Mouse (Mus musculus) liver, adult 2 months (tissue): Measurements from ENCODE around the gene Ccdc36. TPM values are rescaled to one million over a fixed set of nuclear protein-coding genes. Genes with fewer than 3 reads are reported as not detected.

ENCODE experiments used
- DNase-seq: peaks from one replicate; pipeline ENCODE4 v3.0.0-alpha.2; 2011; ENCODE audit warnings: low read depth, low spot score; ENCODE audit errors: extremely low read depth
- H3K27ac ChIP-seq: fragments of 200-500 bp; replicated peaks from 2 replicates; pipeline ENCODE4 v1.5.1; 2012; ENCODE audit warnings: low read depth, mild to moderate bottlenecking, control low read depth, inconsistent platforms, low read length; ENCODE audit not compliant: insufficient read depth
- H3K27me3 ChIP-seq: fragments of 200-500 bp; 2 replicates; pipeline ENCODE4 v1.6.1; 2012; ENCODE audit warnings: mild to moderate bottlenecking, moderate library complexity, low read length, inconsistent platforms; ENCODE audit not compliant: control insufficient read depth, insufficient read depth
- H3K36me3 ChIP-seq: fragments of 200-500 bp; 2 replicates; pipeline ENCODE4 v1.6.1; 2012; ENCODE audit warnings: low read length, inconsistent platforms; ENCODE audit not compliant: control insufficient read depth, insufficient read depth
- H3K4me1 ChIP-seq: fragments of 200-500 bp; 2 replicates; pipeline ENCODE4 v1.6.1; 2011; ENCODE audit warnings: low read length; ENCODE audit not compliant: control insufficient read depth, insufficient read depth
- H3K4me3 ChIP-seq: fragments of 200-500 bp; 2 replicates; pipeline ENCODE4 v1.5.1; 2011; ENCODE audit warnings: low read depth, mild to moderate bottlenecking, control low read depth, low read length, moderate library complexity; ENCODE audit not compliant: insufficient read depth
- H3K79me2 ChIP-seq: fragments of 200-500 bp; 2 replicates; pipeline ENCODE4 v1.6.1; 2012; ENCODE audit warnings: inconsistent platforms, mild to moderate bottlenecking, low read length, moderate library complexity; ENCODE audit not compliant: control insufficient read depth, insufficient read depth
- H3K9ac ChIP-seq: fragments of 200-500 bp; 2 replicates; pipeline ENCODE4 v1.6.1; 2012; ENCODE audit warnings: low read depth, mild to moderate bottlenecking, control low read depth, inconsistent platforms, low read length
- CTCF ChIP-seq: fragments of 200-500 bp; IDR thresholded peaks from 2 replicates; pipeline ENCODE4 v1.5.1; 2011; ENCODE audit warnings: low read depth, low read length, control low read depth
- POLR2A ChIP-seq: fragments of 200-500 bp; IDR thresholded peaks from 2 replicates; pipeline ENCODE4 v1.6.1; 2011; ENCODE audit warnings: low read length, control low read depth; ENCODE audit not compliant: insufficient read depth; ENCODE audit errors: extremely low read depth
- WGBS: fragments of 180-500 bp; shearing (Covaris S2); methylation state at CpG from one replicate; pipeline ENCODE4 v1.1.7; 2018; 5-methylcytosine and 5-hydroxymethylcytosine counted together
- polyA plus RNA-seq: library from polyadenylated mRNA; depleted of rRNA; stranded (reverse); fragments of >200 nt; gene quantifications from 2 replicates; pipeline ENCODE4 v1.2.3, GENCODE M21; 2012
- total RNA-seq: library from RNA; depleted of rRNA; stranded (reverse); fragments of >200 nt; gene quantifications from 2 replicates; pipeline ENCODE4 v1.2.3, GENCODE M21; 2014

The Ccdc36 gene
- total and polyA plus RNA-seq, 2 experiments = not detected

DNA sequence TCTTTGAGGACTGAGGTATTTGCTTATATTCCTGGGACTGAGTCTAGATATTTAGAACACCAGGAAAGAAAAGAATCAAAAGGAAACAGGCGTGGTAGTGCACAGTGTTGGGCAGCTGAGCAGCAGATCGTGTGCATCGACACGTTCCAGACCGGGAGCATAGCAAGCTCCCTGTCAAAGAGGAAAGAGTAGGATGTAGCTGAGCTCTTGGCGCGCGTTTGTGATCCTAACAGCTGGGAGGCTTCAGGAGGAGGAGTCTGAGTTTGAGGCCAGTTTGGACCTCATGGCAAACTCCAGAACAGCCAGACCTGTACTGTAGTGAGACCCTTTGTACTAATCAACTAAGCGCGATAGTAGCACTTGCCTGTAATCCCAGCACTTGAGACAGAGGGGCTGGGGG lies 33.9 kb upstream of the Ccdc36 start:
- TF ChIP-seq POLR2A (no peak), CTCF (no peak)
- H3K9ac ChIP-seq = no peak overlapping the region
- 80% methylated on average over 10 of the region's 10 CpGs for WGBS
- H3K36me3 ChIP-seq = peaks cover 4% of the 10 kb centered on the region
- peaks cover 5% of the 10 kb centered on the region; the same call in 1 of the 2 replicates for H3K79me2 ChIP-seq
- DNase-seq = no peak
- no peaks in the 10 kb centered on the region for H3K27me3 ChIP-seq
- H3K4me1 ChIP-seq = peaks cover 7% of the 10 kb centered on the region
- no peak overlapping the region for H3K4me3 ChIP-seq
- no peak overlapping the region for H3K27ac ChIP-seq

DNA sequence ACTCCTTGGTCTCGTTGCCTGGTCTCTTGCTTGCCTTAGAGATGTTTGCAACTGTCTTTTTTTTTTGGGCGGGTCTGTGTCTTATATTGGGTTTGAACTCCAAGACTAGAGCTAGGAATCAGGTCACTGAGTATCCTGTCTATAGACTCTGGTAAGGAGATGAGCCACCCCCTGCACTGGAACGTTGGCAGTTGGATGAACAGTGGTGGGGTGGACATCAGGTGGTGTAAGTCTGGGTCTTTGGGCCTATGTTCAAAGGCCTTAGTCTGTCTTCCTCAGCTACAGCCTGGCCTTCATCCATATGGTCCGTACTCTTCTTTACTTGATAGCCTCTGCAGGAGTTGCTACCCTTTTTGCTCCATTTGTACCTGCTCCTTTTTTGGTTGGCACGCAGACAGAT lies 33.4 kb upstream of the Ccdc36 start:
- no peaks in the 10 kb centered on the region for H3K27me3 ChIP-seq
- H3K27ac ChIP-seq = no peak overlapping the region
- 73% methylated on average over 5 of the region's 5 CpGs for WGBS
- H3K4me1 ChIP-seq = peaks cover 7% of the 10 kb centered on the region
- DNase-seq = no peak
- H3K36me3 ChIP-seq = peaks cover 4% of the 10 kb centered on the region
- peaks cover 5% of the 10 kb centered on the region; the same call in 1 of the 2 replicates for H3K79me2 ChIP-seq
- no peak overlapping the region for H3K4me3 ChIP-seq
- peak overlapping the region; percentile 16 for H3K9ac ChIP-seq
- no peak for TF ChIP-seq POLR2A
- no peak for TF ChIP-seq CTCF

DNA sequence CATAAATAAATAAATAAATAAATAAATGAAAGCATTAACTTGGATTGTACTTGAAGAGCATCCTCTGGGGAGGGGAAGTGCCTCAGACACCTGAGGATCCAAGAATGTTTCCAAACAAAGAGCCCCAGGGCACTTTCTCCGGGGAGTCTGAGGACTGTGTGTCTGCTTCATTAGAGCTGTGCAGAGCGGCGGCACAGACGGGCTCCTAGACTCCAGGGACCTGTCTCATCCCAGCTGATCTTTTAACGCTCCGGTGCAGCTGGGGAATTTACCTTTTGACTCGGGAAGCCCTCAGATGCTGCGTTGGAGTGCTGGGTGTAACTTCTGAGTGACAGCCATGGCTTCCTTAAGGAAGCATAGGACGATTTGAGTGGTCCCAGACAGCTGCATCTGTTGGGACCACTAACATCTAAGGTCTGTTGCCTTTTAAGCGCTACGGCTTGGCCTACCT lies 32.9 kb upstream of the Ccdc36 start, which contains the start of gene Klhdc8b:
Gene Klhdc8b, minus strand, starts transcription at position 401 of the 451 bp plus-strand sequence.
- H3K27me3 ChIP-seq = no peaks in the 10 kb centered on the region
- H3K4me3 ChIP-seq = peak within 1 kb of the TSS; percentile 77
- TF ChIP-seq CTCF (no peak), POLR2A (no peak)
- 19% methylated on average over 11 of the region's 11 CpGs for WGBS
- peaks cover 4% of the 10 kb centered on the region for H3K36me3 ChIP-seq
- peaks cover 7% of the 10 kb centered on the region for H3K4me1 ChIP-seq
- H3K27ac ChIP-seq = peak within 1 kb of the TSS; percentile 74
- peaks cover 5% of the 10 kb centered on the region; the same call in 1 of the 2 replicates for H3K79me2 ChIP-seq
- DNase-seq = no peak
- peak within 1 kb of the TSS; percentile 92 for H3K9ac ChIP-seq

DNA sequence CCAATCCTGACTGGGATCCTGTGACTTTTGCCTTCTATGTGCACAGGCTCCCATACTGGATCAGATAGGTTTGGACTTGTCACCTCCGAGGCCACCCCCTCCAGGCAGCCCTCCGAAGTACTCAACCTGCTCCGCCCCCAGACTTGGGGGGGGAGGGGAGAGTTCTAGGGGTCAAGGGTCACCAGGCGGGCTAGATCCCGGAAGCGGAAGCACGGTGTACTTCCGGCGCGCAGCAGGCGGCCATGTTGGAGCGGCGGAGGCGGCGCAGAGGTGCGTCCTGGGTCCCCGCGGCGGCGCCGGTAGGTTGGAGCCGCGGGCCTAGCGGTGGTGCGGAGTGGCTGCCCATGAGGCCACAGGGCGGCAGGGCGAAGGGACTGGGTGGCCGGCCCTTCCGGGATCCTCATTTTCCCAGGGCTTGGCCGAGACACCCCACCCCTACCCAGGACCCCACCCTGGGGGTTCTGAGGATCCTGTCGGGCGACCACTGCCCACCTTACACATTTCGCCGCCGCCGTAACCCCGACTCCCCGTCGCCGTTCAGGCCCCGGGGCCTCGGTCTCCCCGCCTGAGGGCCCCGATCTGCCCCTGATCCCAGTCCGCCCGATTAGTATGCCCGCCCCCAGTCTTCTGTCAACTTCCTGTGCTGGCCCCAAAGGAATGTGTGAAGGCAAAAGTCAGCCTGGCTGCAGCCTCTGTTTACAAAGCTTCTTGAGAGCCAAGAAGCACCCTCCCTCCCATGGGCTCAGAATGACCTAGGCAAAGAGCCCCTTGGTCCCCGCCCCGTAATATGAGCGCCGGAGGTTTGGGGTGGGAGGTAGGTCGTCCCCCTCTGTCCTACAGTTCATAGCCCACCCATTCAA lies 32.3 kb upstream of the Ccdc36 start, which contains the start of gene Ccdc71:
Gene Ccdc71, plus strand, starts transcription at position 209 of the 860 bp plus-strand sequence.
- Histone ChIP-seq H3K9ac (peak within 1 kb of the TSS; percentile 92), H3K79me2 (peaks cover 5% of the 10 kb centered on the region; the same call in 1 of the 2 replicates), H3K27me3 (no peaks in the 10 kb centered on the region), H3K4me3 (peak within 1 kb of the TSS; percentile 77), H3K4me1 (peaks cover 7% of the 10 kb centered on the region), H3K27ac (peak within 1 kb of the TSS; percentile 74), H3K36me3 (peaks cover 4% of the 10 kb centered on the region)
- under 1% methylated on average over 52 of the region's 52 CpGs for WGBS
- TF ChIP-seq CTCF (no peak), POLR2A (peak; percentile 38; the same call in 1 of the 2 replicates)
- DNase-seq = peak; percentile 64

DNA sequence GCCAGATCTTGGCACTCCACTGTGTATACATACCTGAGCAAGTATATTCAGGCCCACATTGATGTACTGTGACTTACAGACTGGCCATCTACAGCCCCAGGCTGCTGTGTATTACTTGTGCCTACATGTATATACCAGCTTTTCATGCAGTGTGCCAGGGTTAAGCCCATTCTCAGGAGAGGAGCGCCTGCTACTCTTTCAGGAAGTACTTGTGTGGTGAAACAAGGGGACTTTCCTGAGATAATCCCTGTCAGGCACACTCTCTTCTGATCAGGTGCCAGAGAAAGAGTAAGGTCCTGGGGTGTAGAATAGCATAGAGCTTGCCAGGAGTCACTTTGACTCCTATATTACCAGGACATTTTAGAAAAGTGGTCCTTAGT lies 31.6 kb upstream of the Ccdc36 start:
- Histone ChIP-seq H3K4me1 (peaks cover 7% of the 10 kb centered on the region), H3K79me2 (peaks cover 5% of the 10 kb centered on the region; the same call in 1 of the 2 replicates), H3K4me3 (peak overlapping the region; percentile 77; the same call in 1 of the 2 replicates), H3K27me3 (no peaks in the 10 kb centered on the region), H3K9ac (no peak overlapping the region), H3K36me3 (peaks cover 4% of the 10 kb centered on the region), H3K27ac (0 out of 2 replicates have a peak overlapping the region, but pooled peaks have one; percentile 38)
- TF ChIP-seq CTCF (no peak), POLR2A (no peak)
- no peak for DNase-seq
- WGBS = 63% methylated on average over 1 of the region's 1 CpGs

DNA sequence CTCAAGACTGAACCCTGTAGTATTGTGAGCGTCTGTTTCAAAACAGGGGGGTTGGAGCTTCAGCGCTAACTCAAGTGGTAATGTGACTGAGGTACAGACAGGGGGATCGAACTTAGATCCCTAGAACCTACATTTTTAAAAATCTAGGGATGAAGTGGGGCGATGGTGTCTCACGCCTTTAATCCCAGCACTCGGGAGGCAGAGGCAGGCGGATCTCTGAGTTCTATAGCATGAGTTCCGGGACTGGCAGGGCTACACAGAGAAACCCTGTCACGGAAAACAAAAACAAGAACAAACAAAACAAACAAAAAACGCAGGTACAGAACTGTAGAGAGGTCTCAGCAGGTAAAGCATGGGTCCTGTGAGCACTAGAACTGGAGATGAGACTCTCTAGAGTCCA lies 28.7 kb upstream of the Ccdc36 start:
- 93% methylated on average over 10 of the region's 10 CpGs for WGBS
- H3K4me3 ChIP-seq = no peak overlapping the region
- no peaks in the 10 kb centered on the region for H3K27me3 ChIP-seq
- H3K27ac ChIP-seq = no peak overlapping the region
- no peak for DNase-seq
- no peaks in the 10 kb centered on the region for H3K36me3 ChIP-seq
- peaks cover 5% of the 10 kb centered on the region; the same call in 1 of the 2 replicates for H3K79me2 ChIP-seq
- TF ChIP-seq POLR2A (no peak), CTCF (no peak)
- H3K9ac ChIP-seq = no peak overlapping the region
- H3K4me1 ChIP-seq = peaks cover 7% of the 10 kb centered on the region
